In the genomic region with DNA sequence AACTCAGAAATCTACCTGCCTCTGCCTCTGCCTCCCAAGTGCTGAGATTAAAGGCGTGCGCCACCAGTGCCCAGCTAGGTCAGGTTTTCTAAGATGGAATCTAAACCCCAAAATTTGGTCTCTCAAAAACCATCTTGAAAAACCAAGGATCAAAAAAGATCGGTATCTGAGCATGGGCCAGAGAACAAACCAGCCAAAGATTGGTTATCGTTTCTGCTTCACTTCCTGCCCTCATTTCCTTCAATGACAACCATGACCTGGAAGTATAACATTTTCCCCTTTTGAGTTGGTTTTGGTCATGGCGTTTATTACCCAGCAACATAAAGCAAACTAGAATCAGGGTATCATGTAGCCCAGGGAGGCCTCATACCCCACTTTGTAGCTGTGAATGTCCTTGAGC, we compare ENCODE assay signal across 10 mouse cellular contexts. TPM values are rescaled to one million over a fixed set of nuclear protein-coding genes. Genes with fewer than 3 reads are reported as not detected.
DNase-seq lines count a peak whose midpoint lies in the region; ATAC-seq and TF ChIP-seq lines count a peak whose summit lies in the region.
"Had no signal": no experiment of that assay in that cellular context is flagged by ENCODE, and none has a peak within 500 bp of the region (broad histone marks: within the 10 kb centered on the region; RNA-seq: fewer than 3 reads in every experiment).

No protein-coding gene starts in this region.

- TF ChIP-seq CTCF in forebrain, postnatal 0 days (IDR thresholded peaks at IDR 0.05; ENCODE audit: low read depth) = no peak
- no peak for TF ChIP-seq CTCF in layer of hippocampus, adult 2 months (conservative IDR thresholded peaks at IDR 0.05)

- ATAC-seq in kidney, embryonic 14.5 days (ENCODE audit: low FRiP score, low TSS enrichment) = no peak
- ATAC-seq in embryonic facial prominence, embryonic 13.5 days (ENCODE audit: insufficient number of reproducible peaks, insufficient read depth, low FRiP score, low TSS enrichment, low read depth) = no peak
- no peak for ATAC-seq in forebrain, postnatal 0 days
- no peak for ATAC-seq in midbrain, embryonic 14.5 days (ENCODE audit: low FRiP score, low TSS enrichment)
- ATAC-seq: Patski had no signal

- peaks cover 10% of the 10 kb centered on the region for H3K4me1 ChIP-seq in kidney, embryonic 14.5 days (ENCODE audit: control insufficient read depth, insufficient read depth, low read length)
- H3K4me1 ChIP-seq in embryonic facial prominence, embryonic 13.5 days = peaks cover 21% of the 10 kb centered on the region
- H3K4me1 ChIP-seq in forebrain, postnatal 0 days (ENCODE audit: insufficient read depth) = peaks cover 15% of the 10 kb centered on the region
- H3K4me1 ChIP-seq in midbrain, embryonic 14.5 days (ENCODE audit: control insufficient read depth, insufficient read depth, low read length) = peaks cover 19% of the 10 kb centered on the region

- H3K4me2 ChIP-seq in kidney, embryonic 14.5 days (replicated peaks; ENCODE audit: low read depth, low read length) = no peak overlapping the region
- H3K4me2 ChIP-seq in embryonic facial prominence, embryonic 13.5 days = no peak overlapping the region
- H3K4me2 ChIP-seq in forebrain, postnatal 0 days (ENCODE audit: low read depth) = no peak overlapping the region
- no peak overlapping the region for H3K4me2 ChIP-seq in midbrain, embryonic 14.5 days (ENCODE audit: low read length)

- H3K9me3 ChIP-seq in kidney, embryonic 14.5 days (ENCODE audit: control insufficient read depth, low read length) = no peaks in the 10 kb centered on the region
- no peaks in the 10 kb centered on the region for H3K9me3 ChIP-seq in embryonic facial prominence, embryonic 13.5 days
- H3K9me3 ChIP-seq in forebrain, postnatal 0 days (ENCODE audit: low read length) = no peaks in the 10 kb centered on the region
- H3K9me3 ChIP-seq in midbrain, embryonic 14.5 days (ENCODE audit: control insufficient read depth, low read length) = no peaks in the 10 kb centered on the region

- WGBS in kidney, embryonic 14.5 days = 89% methylated on average over 5 of the region's 5 CpGs
- 86% methylated on average over 5 of the region's 5 CpGs for WGBS in embryonic facial prominence, embryonic 13.5 days
- WGBS in forebrain, postnatal 0 days = 93% methylated on average over 5 of the region's 5 CpGs
- 98% methylated on average over 5 of the region's 5 CpGs for WGBS in midbrain, embryonic 14.5 days

- no peak for DNase-seq in kidney, postnatal 4 days
- no peak for DNase-seq in forebrain, postnatal 0 days
- DNase-seq in midbrain, embryonic 14.5 days = no peak
- DNase-seq in layer of hippocampus, adult 2 months (ENCODE audit: low spot score in 2 of 2) = no peak
- no peak for DNase-seq in spleen, adult 12 weeks (ENCODE audit: low spot score)
- DNase-seq: gastrocnemius, postnatal 14 days; right cerebral cortex, postnatal 14 days had no signal

- peak overlapping the region; percentile 90; the same call in 1 of the 2 replicates for H3K9ac ChIP-seq in kidney, embryonic 14.5 days (ENCODE audit: low read depth, low read length)
- H3K9ac ChIP-seq in embryonic facial prominence, embryonic 13.5 days = no peak overlapping the region
- H3K9ac ChIP-seq in forebrain, postnatal 0 days = no peak overlapping the region
- H3K9ac ChIP-seq in midbrain, embryonic 14.5 days (replicated peaks; ENCODE audit: low read length) = no peak overlapping the region

- H3K27ac ChIP-seq in kidney, embryonic 14.5 days (ENCODE audit: low read depth, low read length) = peak overlapping the region; percentile 99; the same call in 1 of the 2 replicates
- H3K27ac ChIP-seq in embryonic facial prominence, embryonic 13.5 days = 0 out of 2 replicates have a peak overlapping the region, but pooled peaks have one; percentile 99
- H3K27ac ChIP-seq in forebrain, postnatal 0 days (ENCODE audit: low read depth, low read length) = peak overlapping the region; percentile 52
- 0 out of 2 replicates have a peak overlapping the region, but pooled peaks have one; percentile 98 for H3K27ac ChIP-seq in midbrain, embryonic 14.5 days (replicated peaks; ENCODE audit: low read depth, low read length)
- H3K27ac ChIP-seq in layer of hippocampus, adult 2 months = no peak overlapping the region

- H3K36me3 ChIP-seq in kidney, embryonic 14.5 days (ENCODE audit: control insufficient read depth, insufficient read depth, low read length) = peaks cover under 1% of the 10 kb centered on the region; the same call in 1 of the 2 replicates
- peaks cover 7% of the 10 kb centered on the region; the same call in 1 of the 2 replicates for H3K36me3 ChIP-seq in embryonic facial prominence, embryonic 13.5 days
- H3K36me3 ChIP-seq in forebrain, postnatal 0 days (ENCODE audit: insufficient read depth) = no peaks in the 10 kb centered on the region
- peaks cover under 1% of the 10 kb centered on the region for H3K36me3 ChIP-seq in midbrain, embryonic 14.5 days (ENCODE audit: control insufficient read depth, insufficient read depth, low read length)

- no peaks in the 10 kb centered on the region for H3K27me3 ChIP-seq in kidney, embryonic 14.5 days (ENCODE audit: control insufficient read depth, insufficient read depth, low read length)
- H3K27me3 ChIP-seq in embryonic facial prominence, embryonic 13.5 days = no peaks in the 10 kb centered on the region
- no peaks in the 10 kb centered on the region for H3K27me3 ChIP-seq in forebrain, postnatal 0 days (ENCODE audit: insufficient read depth, low read length)
- H3K27me3 ChIP-seq in midbrain, embryonic 14.5 days (ENCODE audit: control insufficient read depth, insufficient read depth, low read length) = no peaks in the 10 kb centered on the region
- H3K27me3 ChIP-seq: Patski had no signal

- H3K4me3 ChIP-seq in kidney, embryonic 14.5 days (ENCODE audit: low read length) = no peak overlapping the region
- no peak overlapping the region for H3K4me3 ChIP-seq in embryonic facial prominence, embryonic 13.5 days
- no peak overlapping the region for H3K4me3 ChIP-seq in forebrain, postnatal 0 days (ENCODE audit: low read depth, low read length)
- H3K4me3 ChIP-seq in midbrain, embryonic 14.5 days (replicated peaks; ENCODE audit: low read depth, low read length) = no peak overlapping the region
- no peak overlapping the region for H3K4me3 ChIP-seq in layer of hippocampus, adult 2 months

RNA-seq across cellular contexts. Expression of a gene that starts 2.1 kb away (rescaled TPM):
- polyA plus RNA-seq in kidney, embryonic 14.5 days (2014; fragmentation: Nextera tagmentation; extraction: Ambion mirVana) = 300 and 331 TPM in 2 replicates
- polyA plus RNA-seq in embryonic facial prominence, embryonic 13.5 days (2015; fragmentation: Nextera tagmentation; extraction: Ambion mirVana) = 269 and 343 TPM in 2 replicates
- total RNA-seq in forebrain, postnatal 0 days (2014; rRNA removed) = 85.7 and 107 TPM in 2 replicates
- polyA plus RNA-seq in forebrain, postnatal 0 days (2015; fragmentation: Nextera tagmentation; extraction: Ambion mirVana) = 101 and 132 TPM in 2 replicates
- polyA plus RNA-seq in midbrain, embryonic 14.5 days (2014; fragmentation: Nextera tagmentation; extraction: Ambion mirVana) = 163 and 176 TPM in 2 replicates
- 100 to 1,000 TPM; 305 to 319 TPM for total RNA-seq in layer of hippocampus, adult 2 months (2021)

RNA-seq across cellular contexts. Expression of a gene that starts 47.5 kb away (rescaled TPM):
- polyA plus RNA-seq in kidney, embryonic 14.5 days (2014; fragmentation: Nextera tagmentation; extraction: Ambion mirVana) = 57.1 and 67.6 TPM in 2 replicates
- polyA plus RNA-seq in embryonic facial prominence, embryonic 13.5 days (2015; fragmentation: Nextera tagmentation; extraction: Ambion mirVana) = 39.4 and 41.5 TPM in 2 replicates
- total RNA-seq in forebrain, postnatal 0 days (2014; rRNA removed) = 7.6 and 7.7 TPM in 2 replicates
- polyA plus RNA-seq in forebrain, postnatal 0 days (2015; fragmentation: Nextera tagmentation; extraction: Ambion mirVana) = 12.6 and 14.1 TPM in 2 replicates
- 5.8 and 11.4 TPM in 2 replicates for polyA plus RNA-seq in midbrain, embryonic 14.5 days (2014; fragmentation: Nextera tagmentation; extraction: Ambion mirVana)
- total RNA-seq in layer of hippocampus, adult 2 months (2021) = 10 to 100 TPM; 12.6 to 13.6 TPM
